Mouse (Mus musculus) cerebellum, adult 2 months (tissue): ENCODE data around the gene Meis1. TPM values are rescaled to one million over a fixed set of nuclear protein-coding genes. Genes with fewer than 3 reads are reported as not detected.

Source experiments
- DNase-seq, 2 experiments: peaks; one replicate each; pipeline ENCODE4 v3.0.0; 2021
- H3K27ac ChIP-seq: fragments of 200-500 bp; 2 replicates; pipeline ENCODE4 v1.5.1; 2012; ENCODE audit warnings: low read length, control low read depth, inconsistent platforms; ENCODE audit not compliant: insufficient read depth
- H3K27me3 ChIP-seq: fragments of 200-500 bp; 2 replicates; pipeline ENCODE4 v1.6.1; 2012; ENCODE audit warnings: inconsistent platforms, mild to moderate bottlenecking, low read length, moderate library complexity; ENCODE audit not compliant: control insufficient read depth, insufficient read depth
- H3K4me1 ChIP-seq: fragments of 200-500 bp; 2 replicates; pipeline ENCODE4 v1.6.1; 2011; ENCODE audit warnings: low read length; ENCODE audit not compliant: control insufficient read depth, insufficient read depth
- H3K4me3 ChIP-seq: fragments of 200-500 bp; replicated peaks from 2 replicates; pipeline ENCODE3; 2011; ENCODE audit warnings: mild to moderate bottlenecking, low read depth, low read length, control low read depth; ENCODE audit not compliant: insufficient read depth
- CTCF ChIP-seq: fragments of 200-500 bp; IDR thresholded peaks from 2 replicates; pipeline ENCODE4 v1.5.1; 2011; ENCODE audit warnings: low read depth, mild to moderate bottlenecking, control low read depth, low read length, moderate library complexity, borderline replicate concordance; ENCODE audit not compliant: insufficient read depth
- POLR2A ChIP-seq: fragments of 200-500 bp; IDR thresholded peaks from 2 replicates; pipeline ENCODE4 v1.6.1; 2011; ENCODE audit warnings: low read length, control low read depth, borderline replicate concordance; ENCODE audit not compliant: insufficient read depth
- WGBS: fragments of 180-500 bp; shearing (Covaris S2); methylation state at CpG from one replicate; pipeline ENCODE4 v1.1.7; 2018; 5-methylcytosine and 5-hydroxymethylcytosine counted together
- polyA plus RNA-seq: library from polyadenylated mRNA; depleted of rRNA; stranded (reverse); fragments of >200 nt; gene quantifications from 2 replicates; pipeline ENCODE4 v1.2.3, GENCODE M21; 2012

Gene Meis1
- polyA plus RNA-seq, 1 experiment = 46.3 TPM

- Histone ChIP-seq H3K27ac (no peak overlapping the region; the same call in 1 of the 2 replicates), H3K27me3 (no peaks in the 10 kb centered on the region), H3K4me3 (no peak overlapping the region), H3K4me1 (peaks cover 19% of the 10 kb centered on the region)
- WGBS = 44% methylated on average over 6 of the region's 6 CpGs
- TF ChIP-seq POLR2A (no peak), CTCF (no peak)
- DNase-seq = no peak
These were observed 29.0 kb downstream of the Meis1 start for GRCm38 (mm10) chr11:18989669-18990243.

DNA sequence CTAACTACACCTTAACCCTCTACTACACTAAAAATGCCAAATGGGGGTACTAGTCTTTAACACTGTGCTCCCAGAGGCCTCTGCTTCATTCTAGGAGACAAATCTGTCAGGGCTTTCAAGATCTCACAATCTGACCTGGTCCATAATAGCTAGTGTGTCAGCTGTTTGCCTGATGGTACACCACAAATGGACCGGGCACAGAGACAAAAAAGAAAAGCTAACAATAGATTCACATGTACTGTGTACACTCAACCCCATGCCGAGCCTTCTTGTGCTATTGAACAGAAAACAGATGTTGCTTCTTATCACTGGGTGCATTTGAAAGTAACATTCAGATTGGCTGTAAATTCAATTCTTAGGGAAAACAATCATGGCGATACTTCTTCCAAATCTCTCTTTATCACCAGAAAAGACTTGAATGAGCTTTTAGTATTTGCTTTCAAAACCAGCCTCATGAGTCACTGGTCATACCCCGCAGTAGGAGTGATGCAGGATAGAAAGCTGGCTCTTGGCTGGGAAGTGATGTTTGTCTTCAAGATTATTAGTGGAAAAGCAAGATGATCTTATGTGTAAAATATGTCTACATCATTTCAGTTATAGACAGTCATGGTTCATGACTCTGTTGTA lies 30.0 kb downstream of the Meis1 start:
- H3K27ac ChIP-seq = no peak overlapping the region
- peak in 1 of 2 experiments; percentile 73 for DNase-seq
- H3K4me1 ChIP-seq = peaks cover 22% of the 10 kb centered on the region
- H3K4me3 ChIP-seq = no peak overlapping the region
- no peak for TF ChIP-seq CTCF
- no peak for TF ChIP-seq POLR2A
- WGBS = 19% methylated on average over 4 of the region's 4 CpGs
- H3K27me3 ChIP-seq = no peaks in the 10 kb centered on the region

- 64% methylated on average over 2 of the region's 2 CpGs for WGBS
- no peak for DNase-seq
- TF ChIP-seq CTCF (no peak), POLR2A (no peak)
- peaks cover 25% of the 10 kb centered on the region for H3K4me1 ChIP-seq
- H3K27ac ChIP-seq = no peak overlapping the region
- no peak overlapping the region for H3K4me3 ChIP-seq
- no peaks in the 10 kb centered on the region for H3K27me3 ChIP-seq
These were observed 35.0 kb downstream of the Meis1 start for GRCm38 (mm10) chr11:18983813-18984212.

DNA sequence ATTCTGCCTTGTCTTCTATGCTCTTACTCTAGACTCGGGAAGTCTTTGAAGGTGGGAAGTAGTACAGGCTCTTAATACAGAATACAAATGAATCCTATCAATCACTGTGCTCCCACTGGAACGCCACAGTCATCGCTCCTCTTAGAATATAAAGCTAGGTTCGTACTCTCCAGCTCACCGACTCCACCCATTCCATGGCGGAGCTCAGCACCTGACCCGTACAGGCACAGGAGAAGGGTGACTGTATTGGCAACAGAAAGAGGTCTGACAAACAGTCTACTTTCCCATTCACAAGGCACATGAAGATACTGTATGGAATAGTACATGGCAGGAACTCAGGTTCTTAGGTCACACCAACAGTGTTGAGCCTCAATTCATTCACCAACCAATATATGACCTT lies 35.5 kb downstream of the Meis1 start:
- no peak for TF ChIP-seq CTCF
- no peak for TF ChIP-seq POLR2A
- peaks cover 25% of the 10 kb centered on the region for H3K4me1 ChIP-seq
- H3K27me3 ChIP-seq = no peaks in the 10 kb centered on the region
- H3K27ac ChIP-seq = no peak overlapping the region
- no peak for DNase-seq
- WGBS = 71% methylated on average over 7 of the region's 7 CpGs
- no peak overlapping the region for H3K4me3 ChIP-seq

GRCm38 (mm10) chr11:18982331-18982730 lies 36.5 kb downstream of the Meis1 start:
- Histone ChIP-seq H3K4me1 (peaks cover 19% of the 10 kb centered on the region), H3K4me3 (no peak overlapping the region), H3K27ac (no peak overlapping the region), H3K27me3 (no peaks in the 10 kb centered on the region)
- no peak for DNase-seq
- TF ChIP-seq POLR2A (no peak), CTCF (no peak)
- whole genome bisulfite sequencing = 49% methylated on average over 3 of the region's 3 CpGs

DNA sequence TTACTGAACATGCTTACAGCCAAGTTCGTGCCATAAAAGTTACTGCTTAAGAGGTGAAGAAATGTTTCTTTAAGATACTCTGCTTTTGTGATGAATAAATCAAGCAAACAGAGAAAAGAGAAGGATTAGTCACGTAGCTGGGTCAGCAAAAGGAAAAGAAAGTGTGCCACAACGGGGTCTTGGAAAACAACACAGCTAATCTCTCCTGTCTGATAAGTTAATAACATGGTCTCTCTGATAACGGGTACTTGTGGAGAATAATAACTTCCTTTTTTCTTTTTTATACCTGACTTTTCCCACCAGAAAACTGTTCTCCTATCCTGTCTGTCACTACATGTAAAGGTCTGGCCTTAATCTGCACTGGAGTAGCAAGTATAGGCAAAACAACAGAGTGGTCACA lies 37.4 kb downstream of the Meis1 start:
- TF ChIP-seq POLR2A = no peak
- no peak for TF ChIP-seq CTCF
- WGBS = 53% methylated on average over 4 of the region's 4 CpGs
- no peaks in the 10 kb centered on the region for H3K27me3 ChIP-seq

DNA sequence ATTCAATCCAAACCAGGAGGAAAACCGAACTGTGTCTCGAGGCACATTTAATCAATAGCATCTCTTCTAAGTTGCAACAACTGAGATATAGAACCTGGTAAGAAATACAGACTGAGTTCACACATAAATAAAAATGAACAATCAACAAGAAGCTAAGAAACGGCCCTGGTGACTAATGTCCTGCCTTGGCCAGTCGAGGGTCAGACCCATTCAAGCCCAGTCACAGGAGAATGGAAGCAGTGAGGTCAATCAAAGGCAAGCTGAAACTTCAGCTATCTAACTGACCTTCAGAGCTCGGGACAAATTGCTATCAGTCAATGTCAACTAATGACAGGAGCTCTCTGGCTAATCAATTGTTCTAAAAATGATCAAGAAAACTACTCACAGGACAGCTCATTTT lies 38.2 kb downstream of the Meis1 start:
- H3K27ac ChIP-seq = no peak overlapping the region
- DNase-seq = no peak
- H3K4me3 ChIP-seq = no peak overlapping the region
- H3K4me1 ChIP-seq = peaks cover 16% of the 10 kb centered on the region
- TF ChIP-seq POLR2A = no peak
- no peak for TF ChIP-seq CTCF
- WGBS = 41% methylated on average over 5 of the region's 5 CpGs
- no peaks in the 10 kb centered on the region for H3K27me3 ChIP-seq

More for the DNA sequence above, 37.4 kb downstream of the Meis1 start:
- no peak overlapping the region for H3K4me3 ChIP-seq
- H3K27ac ChIP-seq = no peak overlapping the region
- peaks cover 19% of the 10 kb centered on the region for H3K4me1 ChIP-seq
- no peak for DNase-seq

- no peak for DNase-seq
- no peak overlapping the region for H3K27ac ChIP-seq
- peaks cover 16% of the 10 kb centered on the region for H3K4me1 ChIP-seq
- H3K27me3 ChIP-seq = no peaks in the 10 kb centered on the region
- no peak overlapping the region for H3K4me3 ChIP-seq
- 85% methylated on average over 1 of the region's 1 CpGs for WGBS
- no peak for TF ChIP-seq POLR2A
- TF ChIP-seq CTCF = no peak
These were observed 43.7 kb downstream of the Meis1 start for GRCm38 (mm10) chr11:18975087-18975486.
